24 mouse cellular contexts compared by ENCODE assay signal in the genomic region with DNA sequence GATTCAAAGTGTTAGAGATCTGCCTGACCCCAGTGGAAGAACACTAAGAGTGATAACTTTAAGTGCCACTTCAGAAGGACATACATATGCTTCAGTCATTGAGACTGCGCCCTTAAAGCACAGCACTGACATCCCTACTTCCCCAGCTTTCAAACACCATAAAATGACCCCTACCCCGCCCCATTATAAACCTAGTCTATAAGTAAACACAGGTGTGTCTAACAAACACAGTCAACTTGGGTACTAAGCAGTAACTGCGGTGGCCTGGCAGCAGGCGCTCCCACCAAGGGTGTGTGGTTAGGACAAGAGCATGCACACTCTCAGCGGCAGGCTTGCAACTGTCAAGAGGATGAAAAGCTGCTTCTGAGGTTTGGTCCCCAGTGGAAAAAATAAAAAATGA.
DNase-seq lines count a peak whose midpoint lies in the region; ATAC-seq lines count a peak whose summit lies in the region.
"Had no signal": no experiment of that assay in that cellular context is flagged by ENCODE, and none has a peak within 500 bp of the region (broad histone marks: within the 10 kb centered on the region; RNA-seq: fewer than 3 reads in every experiment).

No protein-coding gene starts in this region.

- peak; percentile 81 for ATAC-seq in intestine, embryonic 14.5 days (replicated peaks; ENCODE audit: low FRiP score, low TSS enrichment, low read depth)
- peak; percentile 66 for ATAC-seq in intestine, embryonic 16.5 days
- peak; percentile 74; the same call in 1 of the 2 replicates for ATAC-seq in stomach, embryonic 14.5 days (ENCODE audit: insufficient number of reproducible peaks, insufficient read depth, low FRiP score, low read depth)
- ATAC-seq in forebrain, embryonic 16.5 days = no peak
- ATAC-seq: CD4-positive, CD25-positive, alpha-beta regulatory T cell, adult 4 months; forebrain, embryonic 14.5 days; hindbrain, embryonic 16.5 days had no signal

- no peak for DNase-seq in intestine, embryonic 14.5 days (ENCODE audit: low spot score)
- DNase-seq in ovary, adult 18-20 months (ENCODE audit: low spot score) = no peak
- no peak for DNase-seq in adrenal gland, adult 8-10 months
- DNase-seq: adrenal gland, adult 2 months; adrenal gland, postnatal 25 days; cerebellum, adult 18-20 months; cerebellum, adult 9-10 months; gastrocnemius, postnatal 10 days; gastrocnemius, postnatal 36 days; heart, adult 2 months; heart, postnatal 10 days; heart, postnatal 36 days had no signal

- 69% methylated on average over 5 of the region's 5 CpGs for WGBS in intestine, embryonic 14.5 days
- WGBS in intestine, embryonic 16.5 days = 56% methylated on average over 5 of the region's 5 CpGs
- WGBS in stomach, embryonic 14.5 days = 64% methylated on average over 5 of the region's 5 CpGs
- 93% methylated on average over 5 of the region's 5 CpGs for WGBS in forebrain, embryonic 16.5 days

- H3K9ac ChIP-seq in intestine, embryonic 14.5 days (ENCODE audit: low read length) = no peak overlapping the region
- H3K9ac ChIP-seq in intestine, embryonic 16.5 days (ENCODE audit: low read depth, low read length) = no peak overlapping the region
- H3K9ac ChIP-seq in stomach, embryonic 14.5 days (replicated peaks; ENCODE audit: low read depth, low read length) = no peak overlapping the region
- no peak overlapping the region for H3K9ac ChIP-seq in forebrain, embryonic 16.5 days (replicated peaks; ENCODE audit: low read depth, low read length)
- H3K9ac ChIP-seq: embryonic facial prominence, embryonic 12.5 days; embryonic facial prominence, embryonic 15.5 days; heart, embryonic 15.5 days; hindbrain, embryonic 13.5 days had no signal

- no peaks in the 10 kb centered on the region for H3K9me3 ChIP-seq in intestine, embryonic 14.5 days (ENCODE audit: control insufficient read depth, low read length)
- no peaks in the 10 kb centered on the region for H3K9me3 ChIP-seq in intestine, embryonic 16.5 days (ENCODE audit: control insufficient read depth, low read length)
- H3K9me3 ChIP-seq in stomach, embryonic 14.5 days (ENCODE audit: control insufficient read depth, low read depth, low read length) = no peaks in the 10 kb centered on the region
- H3K9me3 ChIP-seq in forebrain, embryonic 16.5 days (ENCODE audit: control insufficient read depth, low read length) = no peaks in the 10 kb centered on the region
- H3K9me3 ChIP-seq: embryonic facial prominence, embryonic 12.5 days; embryonic facial prominence, embryonic 15.5 days; heart, embryonic 15.5 days; hindbrain, embryonic 10.5 days; hindbrain, embryonic 13.5 days had no signal

- H3K36me3 ChIP-seq in intestine, embryonic 14.5 days (ENCODE audit: control insufficient read depth, insufficient read depth, low read length) = peaks cover 9% of the 10 kb centered on the region; the same call in 1 of the 2 replicates
- H3K36me3 ChIP-seq in intestine, embryonic 16.5 days (ENCODE audit: control insufficient read depth, insufficient read depth, low read length) = no peaks in the 10 kb centered on the region
- no peaks in the 10 kb centered on the region for H3K36me3 ChIP-seq in stomach, embryonic 14.5 days (ENCODE audit: control insufficient read depth, insufficient read depth, low read length)
- H3K36me3 ChIP-seq in forebrain, embryonic 16.5 days (ENCODE audit: control insufficient read depth, insufficient read depth) = no peaks in the 10 kb centered on the region
- H3K36me3 ChIP-seq: hindbrain, embryonic 13.5 days had no signal

- H3K4me1 ChIP-seq in intestine, embryonic 14.5 days (replicated peaks; ENCODE audit: control insufficient read depth, insufficient read depth, low read length) = no peaks in the 10 kb centered on the region
- H3K4me1 ChIP-seq in intestine, embryonic 16.5 days (ENCODE audit: control insufficient read depth, insufficient read depth, low read length) = 0 out of 2 replicates have a peak, but pooled peaks cover 3% of the 10 kb centered on the region
- no peaks in the 10 kb centered on the region for H3K4me1 ChIP-seq in stomach, embryonic 14.5 days (ENCODE audit: control insufficient read depth, insufficient read depth, low read length)
- no peaks in the 10 kb centered on the region for H3K4me1 ChIP-seq in forebrain, embryonic 16.5 days (replicated peaks; ENCODE audit: control insufficient read depth, insufficient read depth, low read length)
- H3K4me1 ChIP-seq: embryonic facial prominence, embryonic 12.5 days; embryonic facial prominence, embryonic 15.5 days; heart, embryonic 15.5 days; hindbrain, embryonic 10.5 days; hindbrain, embryonic 13.5 days had no signal

- H3K27ac ChIP-seq in intestine, embryonic 14.5 days (ENCODE audit: low read depth) = no peak overlapping the region
- no peak overlapping the region for H3K27ac ChIP-seq in intestine, embryonic 16.5 days (ENCODE audit: low read length)
- H3K27ac ChIP-seq in stomach, embryonic 14.5 days (ENCODE audit: low read length) = no peak overlapping the region
- H3K27ac ChIP-seq in forebrain, embryonic 16.5 days (ENCODE audit: low read length) = no peak overlapping the region
- H3K27ac ChIP-seq: embryonic facial prominence, embryonic 12.5 days; embryonic facial prominence, embryonic 15.5 days; heart, adult 2 months; heart, embryonic 15.5 days; hindbrain, embryonic 10.5 days; hindbrain, embryonic 13.5 days had no signal

- no peaks in the 10 kb centered on the region for H3K27me3 ChIP-seq in intestine, embryonic 14.5 days (replicated peaks; ENCODE audit: control insufficient read depth, insufficient read depth, low read length)
- no peaks in the 10 kb centered on the region for H3K27me3 ChIP-seq in intestine, embryonic 16.5 days (replicated peaks; ENCODE audit: control insufficient read depth, insufficient read depth, low read length)
- no peaks in the 10 kb centered on the region for H3K27me3 ChIP-seq in stomach, embryonic 14.5 days (ENCODE audit: control insufficient read depth, insufficient read depth, low read length)
- no peaks in the 10 kb centered on the region for H3K27me3 ChIP-seq in forebrain, embryonic 16.5 days (replicated peaks; ENCODE audit: control insufficient read depth, insufficient read depth, low read length)
- H3K27me3 ChIP-seq: embryonic facial prominence, embryonic 12.5 days; embryonic facial prominence, embryonic 15.5 days; heart, embryonic 15.5 days; hindbrain, embryonic 13.5 days had no signal

- no peak overlapping the region for H3K4me2 ChIP-seq in intestine, embryonic 14.5 days (ENCODE audit: low read length)
- H3K4me2 ChIP-seq in intestine, embryonic 16.5 days (ENCODE audit: low read depth, low read length) = no peak overlapping the region
- H3K4me2 ChIP-seq in stomach, embryonic 14.5 days (replicated peaks; ENCODE audit: low read depth, low read length) = no peak overlapping the region
- H3K4me2 ChIP-seq in forebrain, embryonic 16.5 days (ENCODE audit: low read length) = no peak overlapping the region
- H3K4me2 ChIP-seq: embryonic facial prominence, embryonic 12.5 days; embryonic facial prominence, embryonic 15.5 days; heart, embryonic 11.5 days; heart, embryonic 15.5 days; hindbrain, embryonic 13.5 days had no signal

- no peak overlapping the region for H3K4me3 ChIP-seq in intestine, embryonic 14.5 days (ENCODE audit: low read depth, low read length)
- no peak overlapping the region for H3K4me3 ChIP-seq in intestine, embryonic 16.5 days (ENCODE audit: low read length)
- no peak overlapping the region for H3K4me3 ChIP-seq in stomach, embryonic 14.5 days (ENCODE audit: low read depth, low read length)
- H3K4me3 ChIP-seq in forebrain, embryonic 16.5 days (replicated peaks; ENCODE audit: low read length) = no peak overlapping the region
- H3K4me3 ChIP-seq: embryonic facial prominence, embryonic 12.5 days; embryonic facial prominence, embryonic 15.5 days; heart, adult 2 months; heart, embryonic 15.5 days; hindbrain, embryonic 10.5 days; hindbrain, embryonic 13.5 days had no signal
